Mouse (Mus musculus) brain, embryonic 14.5 days (tissue): ENCODE measurements around the gene Atcay. TPM values are rescaled to one million over a fixed set of nuclear protein-coding genes. Genes with fewer than 3 reads are reported as not detected.
"Not testable (repeated sequence)": the region's sequence is repeated elsewhere in the genome, so short reads cannot be mapped to it uniquely, and the experiment has no call there.

Experiments used
- DNase-seq: peaks from one replicate; pipeline ENCODE4 v3.0.0-alpha.2; 2011; ENCODE audit warnings: low read depth
- CTCF ChIP-seq: fragments of 200-500 bp; IDR thresholded peaks from 2 replicates; pipeline ENCODE4 v1.5.1; 2012; ENCODE audit warnings: inconsistent platforms, mild to moderate bottlenecking, moderate library complexity, borderline replicate concordance; ENCODE audit not compliant: insufficient read depth, insufficient read length; ENCODE audit errors: extremely low read depth
- POLR2A ChIP-seq: fragments of 200-500 bp; IDR thresholded peaks from 2 replicates; pipeline ENCODE4 v1.6.1; 2012; ENCODE audit warnings: mild to moderate bottlenecking, inconsistent platforms, borderline replicate concordance; ENCODE audit not compliant: poor library complexity, insufficient read depth, insufficient read length, severe bottlenecking; ENCODE audit errors: extremely low read depth
- polyA plus RNA-seq: library from polyadenylated mRNA; depleted of rRNA; stranded (reverse); fragments of >200 nt; gene quantifications from 2 replicates; pipeline ENCODE4 v1.2.3, GENCODE M21; 2012

Gene Atcay
- polyA plus RNA-seq, 1 experiment = 169 TPM

DNA sequence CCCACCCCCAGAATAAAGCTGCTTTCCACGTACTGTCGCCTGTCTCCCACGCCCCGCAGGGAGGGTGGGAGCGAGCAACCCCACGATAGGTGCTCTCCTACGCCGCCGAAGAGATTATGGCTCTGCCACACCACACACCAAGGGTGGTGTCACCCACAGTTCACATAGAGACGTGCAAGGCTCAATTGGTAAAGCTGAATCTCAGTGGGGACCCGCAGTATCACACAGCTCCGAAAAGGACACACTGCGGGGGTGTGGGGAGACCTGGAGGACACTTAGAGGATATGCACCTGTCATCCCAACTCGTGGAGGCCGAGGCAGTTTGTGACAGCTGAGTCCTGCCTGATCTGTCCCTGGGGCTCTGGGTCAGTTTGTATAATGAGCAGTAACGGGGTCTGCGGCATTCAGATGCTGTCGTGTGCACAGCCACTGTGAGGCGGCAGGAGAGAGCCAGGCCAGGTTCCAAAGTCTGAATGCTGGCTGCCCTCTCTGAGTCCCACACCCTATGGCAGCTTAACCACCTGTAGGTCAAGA, 37.6 kb downstream of the Atcay start:
- peak; percentile 57 for DNase-seq
- TF ChIP-seq CTCF = no peak
- no peak for TF ChIP-seq POLR2A

GRCm38 (mm10) chr10:81192270-81192967, 38.2 kb downstream of the Atcay start:
- TF ChIP-seq CTCF (no peak), POLR2A (peak; percentile 64)
- DNase-seq = peak; percentile 95

DNA sequence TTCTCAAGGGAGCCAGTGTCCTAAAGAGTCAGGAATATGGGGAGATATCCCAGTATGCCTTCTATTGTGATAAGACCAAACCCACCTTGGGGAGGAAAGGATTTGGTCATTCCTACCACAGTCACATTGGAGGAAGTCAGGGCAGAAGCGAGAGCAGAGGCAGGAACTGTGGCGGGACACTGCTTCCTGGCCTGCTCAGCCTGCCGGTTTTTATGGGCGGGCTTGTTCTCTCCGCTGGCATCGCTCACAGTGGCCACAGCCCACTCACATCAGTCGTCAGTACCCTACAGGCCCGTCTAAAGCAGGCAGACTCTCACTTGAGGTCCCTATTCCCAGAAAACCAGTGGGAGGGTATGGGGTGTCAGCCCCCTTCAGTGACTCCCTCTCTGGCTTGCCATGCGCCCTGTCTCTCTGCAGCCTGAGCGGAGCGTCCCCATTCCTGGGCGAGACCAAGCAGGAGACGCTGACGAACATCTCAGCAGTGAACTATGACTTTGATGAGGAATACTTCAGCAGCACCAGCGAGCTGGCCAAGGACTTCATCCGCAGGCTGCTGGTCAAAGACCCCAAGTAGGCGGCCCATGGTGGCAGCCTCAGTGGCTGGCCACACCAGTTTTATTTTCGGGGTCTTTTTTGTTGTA, 39.2 kb downstream of the Atcay start:
- no peak for DNase-seq
- TF ChIP-seq POLR2A (no peak), CTCF (no peak)

DNA sequence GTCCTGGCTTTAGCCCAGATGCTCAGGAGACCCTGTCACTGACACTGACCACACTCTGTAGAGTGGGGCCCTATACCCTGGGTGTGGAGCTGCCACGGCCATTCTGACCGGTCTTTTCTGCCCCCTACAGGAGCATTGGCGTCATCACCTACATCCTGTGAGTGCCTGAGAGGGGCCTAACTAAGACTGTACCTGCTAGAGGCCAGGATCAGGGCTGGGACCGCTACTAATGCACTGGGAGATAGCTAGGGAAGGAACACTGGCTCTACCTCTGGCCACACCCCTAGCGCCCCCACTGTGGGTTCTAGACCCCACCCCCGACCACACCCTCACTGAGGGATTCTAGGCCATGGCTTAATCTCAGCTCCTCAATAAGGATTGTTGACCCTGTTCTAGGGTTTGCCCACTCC, 39.7 kb downstream of the Atcay start:
- DNase-seq = no peak
- TF ChIP-seq CTCF = peak; percentile 35
- no peak for TF ChIP-seq POLR2A

DNA sequence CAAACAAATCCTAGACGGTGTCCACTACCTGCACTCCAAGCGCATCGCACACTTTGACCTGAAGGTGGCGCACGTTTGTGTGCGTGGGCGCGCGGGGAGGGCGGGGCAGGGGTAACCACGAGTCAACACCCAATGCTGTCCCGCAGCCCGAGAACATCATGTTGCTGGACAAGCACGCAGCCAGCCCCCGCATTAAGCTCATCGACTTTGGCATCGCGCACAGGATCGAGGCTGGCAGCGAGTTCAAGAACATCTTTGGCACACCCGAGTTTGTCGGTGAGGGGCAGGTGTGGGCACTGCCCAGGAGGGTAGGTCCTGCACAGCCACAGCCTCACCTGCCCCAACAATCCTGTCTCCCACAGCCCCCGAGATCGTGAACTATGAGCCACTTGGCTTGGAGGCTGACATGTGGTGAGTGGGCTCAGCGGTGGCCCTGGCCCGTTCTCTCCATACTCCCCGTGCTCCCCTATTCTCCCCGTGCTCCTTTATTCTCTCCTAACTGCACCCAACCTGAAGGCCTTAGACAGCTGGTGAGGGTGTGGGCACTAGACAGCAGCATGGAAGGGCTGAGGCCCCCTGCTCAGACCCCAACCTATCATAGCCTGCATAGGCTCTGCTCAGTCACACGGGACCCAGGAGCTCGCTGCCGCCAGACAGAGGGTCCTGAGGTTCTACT, 40.3 kb downstream of the Atcay start:
- no peak for DNase-seq

DNA sequence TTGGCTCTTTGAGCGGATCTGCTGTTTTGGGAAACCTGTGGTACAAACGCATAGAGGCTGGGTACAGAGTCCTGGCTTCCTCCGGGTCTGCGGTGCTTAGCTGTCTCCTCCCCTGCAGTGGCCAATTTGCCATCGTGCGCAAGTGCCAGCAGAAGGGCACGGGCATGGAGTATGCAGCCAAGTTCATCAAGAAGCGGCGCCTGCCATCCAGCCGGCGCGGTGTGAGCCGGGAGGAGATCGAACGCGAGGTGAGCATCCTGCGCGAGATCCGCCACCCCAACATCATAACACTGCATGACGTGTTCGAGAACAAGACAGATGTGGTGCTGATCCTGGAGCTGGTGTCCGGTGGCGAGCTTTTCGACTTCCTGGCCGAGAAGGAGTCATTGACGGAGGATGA, 40.8 kb downstream of the Atcay start:
- no peak for TF ChIP-seq CTCF
- no peak for TF ChIP-seq POLR2A
- DNase-seq = no peak

More for the DNA sequence above, 40.3 kb downstream of the Atcay start:
- TF ChIP-seq POLR2A (no peak), CTCF (peak; percentile 48; the same call in 1 of the 2 replicates)

DNA sequence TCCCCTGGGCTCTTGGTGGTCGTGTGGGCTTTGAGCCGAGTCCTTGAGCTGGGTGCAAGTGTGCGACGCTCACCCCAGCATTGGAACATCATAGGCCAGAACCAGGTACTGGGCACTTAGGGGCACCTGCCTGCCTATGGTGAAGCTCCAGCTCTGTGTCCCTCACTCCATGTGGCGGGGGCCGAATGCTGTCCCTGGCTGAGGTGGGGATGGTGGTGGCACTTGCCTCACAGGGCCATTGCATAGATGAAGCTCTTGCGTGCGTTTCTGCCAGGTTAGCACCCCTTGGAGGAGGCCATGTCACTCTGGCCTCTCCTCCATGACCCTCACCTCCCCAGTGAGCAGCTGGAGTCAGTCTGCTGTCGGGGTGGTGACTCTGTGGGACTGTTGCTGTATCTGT, 43.5 kb downstream of the Atcay start:
- DNase-seq = no peak
- TF ChIP-seq POLR2A = no peak
- no peak for TF ChIP-seq CTCF

DNA sequence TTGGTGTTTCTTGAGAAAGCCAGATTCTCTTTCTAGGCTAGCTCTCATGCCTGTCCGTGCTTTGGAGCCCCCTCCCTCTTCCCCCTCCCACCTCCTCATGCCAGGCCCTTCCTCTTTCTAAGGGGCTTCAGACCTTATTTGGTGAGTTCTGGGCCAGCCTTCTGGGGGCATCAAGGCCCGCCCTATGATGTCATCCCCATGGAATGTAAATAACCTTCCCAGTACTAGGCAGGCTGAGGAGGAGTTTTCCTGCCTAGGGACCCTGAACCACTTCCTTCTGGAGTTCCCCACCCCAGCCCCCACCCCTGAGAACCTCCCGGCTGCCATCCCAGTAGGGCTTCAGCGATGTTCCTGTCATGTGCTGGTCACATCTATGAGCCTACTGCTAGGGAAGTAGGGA, 45.9 kb downstream of the Atcay start:
- DNase-seq = no peak
- no peak for TF ChIP-seq CTCF
- no peak for TF ChIP-seq POLR2A

DNA sequence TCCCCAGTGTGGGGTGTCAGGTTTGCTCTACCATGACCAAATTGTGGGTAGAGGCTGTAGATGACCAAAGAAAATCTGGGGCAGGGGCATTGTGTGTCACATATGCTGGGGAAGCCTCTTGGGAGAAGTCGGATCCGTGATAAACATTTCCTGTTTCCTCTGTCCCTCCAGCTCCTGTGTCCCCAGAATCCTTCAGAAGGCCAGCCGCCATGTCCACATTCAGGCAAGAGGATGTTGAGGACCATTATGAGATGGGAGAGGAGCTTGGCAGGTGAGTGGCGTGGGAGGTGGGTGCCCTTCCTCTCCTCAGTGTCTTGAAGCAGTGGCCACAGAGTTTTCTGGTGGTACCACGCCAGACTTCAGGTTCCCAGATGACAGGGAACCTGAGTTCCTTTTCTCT, 46.8 kb downstream of the Atcay start, which contains the start of gene 4930442H23Rik:
4930442H23Rik (minus strand) TSS at position 45 of the 400 bp plus-strand sequence.
- DNase-seq = no peak
- TF ChIP-seq POLR2A (no peak), CTCF (no peak)

GRCm38 (mm10) chr10:81182336-81183333, 48.0 kb downstream of the Atcay start, which contains the start of gene Dapk3:
Dapk3 (plus strand) TSS chr10:81183005.
- TF ChIP-seq POLR2A (no peak; the same call in 1 of the 2 replicates), CTCF (no peak)
- peak; percentile 100 for DNase-seq

DNA sequence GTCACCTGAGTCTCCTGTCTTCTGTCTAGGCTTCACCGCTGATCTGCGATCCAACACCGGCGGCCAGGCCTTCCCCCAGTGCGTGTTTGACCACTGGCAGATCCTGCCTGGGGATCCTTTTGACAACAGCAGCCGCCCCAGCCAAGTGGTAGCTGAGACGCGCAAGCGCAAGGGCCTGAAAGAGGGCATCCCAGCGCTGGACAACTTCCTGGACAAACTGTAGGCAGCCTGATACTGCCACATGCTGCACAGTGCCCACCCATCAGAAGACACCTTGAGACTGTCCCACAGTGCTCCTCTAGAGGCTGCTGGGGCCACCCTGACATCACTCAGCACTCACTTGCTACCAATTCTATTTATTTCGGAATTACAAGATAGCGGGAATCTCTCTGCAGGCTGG, 48.8 kb downstream of the Atcay start:
- not testable (repeated sequence) for DNase-seq
